In genomic region chr5:52565813-52566531, GRCm38 (mm10) we compare ENCODE assay signal across 8 mouse cellular contexts. TPM values are rescaled to one million over a fixed set of nuclear protein-coding genes. Genes with fewer than 3 reads are reported as not detected.
DNase-seq lines count a peak whose midpoint lies in the region; ATAC-seq and TF ChIP-seq lines count a peak whose summit lies in the region.

TSS of gene Lgi2 (minus strand) at chr5:52566462.

- no peak within 1 kb of the TSS for H3K27ac ChIP-seq in kidney, embryonic 15.5 days
- no peak within 1 kb of the TSS for H3K27ac ChIP-seq in forebrain, embryonic 16.5 days (ENCODE audit: low read length)
- no peak within 1 kb of the TSS for H3K27ac ChIP-seq in intestine, postnatal 0 days (ENCODE audit: low read depth, low read length)
- no peak within 1 kb of the TSS for H3K27ac ChIP-seq in liver, embryonic 12.5 days

- peaks cover 4% of the 10 kb centered on the region; the same call in 1 of the 2 replicates for H3K9me3 ChIP-seq in kidney, embryonic 15.5 days (replicated peaks)
- H3K9me3 ChIP-seq in forebrain, embryonic 16.5 days (ENCODE audit: control insufficient read depth, low read length) = 0 out of 2 replicates have a peak, but pooled peaks cover 6% of the 10 kb centered on the region
- H3K9me3 ChIP-seq in intestine, postnatal 0 days (ENCODE audit: control insufficient read depth) = no peaks in the 10 kb centered on the region
- no peaks in the 10 kb centered on the region for H3K9me3 ChIP-seq in liver, embryonic 12.5 days (replicated peaks)

- TF ChIP-seq CTCF in intestine, postnatal 0 days (IDR thresholded peaks at IDR 0.05; ENCODE audit: low read depth) = no peak

- WGBS in kidney, embryonic 15.5 days = under 1% methylated on average over 63 of the region's 83 CpGs
- under 1% methylated on average over 52 of the region's 83 CpGs for WGBS in forebrain, embryonic 16.5 days
- WGBS in intestine, postnatal 0 days = 1% methylated on average over 61 of the region's 83 CpGs
- 2% methylated on average over 82 of the region's 83 CpGs for WGBS in liver, embryonic 12.5 days (ENCODE audit: insufficient replicate concordance)

- H3K4me2 ChIP-seq in kidney, embryonic 15.5 days = peak within 1 kb of the TSS; percentile 98
- peak within 1 kb of the TSS; percentile 89 for H3K4me2 ChIP-seq in forebrain, embryonic 16.5 days (ENCODE audit: low read length)
- peak within 1 kb of the TSS; percentile 93 for H3K4me2 ChIP-seq in intestine, postnatal 0 days (replicated peaks; ENCODE audit: low read depth)
- H3K4me2 ChIP-seq in liver, embryonic 12.5 days = peak within 1 kb of the TSS; percentile 69

- H3K4me1 ChIP-seq in kidney, embryonic 15.5 days = peaks cover 22% of the 10 kb centered on the region
- peaks cover 8% of the 10 kb centered on the region for H3K4me1 ChIP-seq in forebrain, embryonic 16.5 days (replicated peaks; ENCODE audit: control insufficient read depth, insufficient read depth, low read length)
- no peaks in the 10 kb centered on the region for H3K4me1 ChIP-seq in intestine, postnatal 0 days (replicated peaks; ENCODE audit: control insufficient read depth, insufficient read depth, low read length)
- no peaks in the 10 kb centered on the region for H3K4me1 ChIP-seq in liver, embryonic 12.5 days

- H3K4me3 ChIP-seq in kidney, embryonic 15.5 days (replicated peaks) = peak within 1 kb of the TSS; percentile 67
- H3K4me3 ChIP-seq in forebrain, embryonic 16.5 days (replicated peaks; ENCODE audit: low read length) = peak within 1 kb of the TSS; percentile 61
- H3K4me3 ChIP-seq in intestine, postnatal 0 days (ENCODE audit: low read depth, low read length) = peak within 1 kb of the TSS; percentile 57
- peak within 1 kb of the TSS; percentile 52 for H3K4me3 ChIP-seq in liver, embryonic 12.5 days

- DNase-seq in kidney, adult 9 months = no peak
- DNase-seq in cerebellum, adult 18-20 months = peak; percentile 41 to 66
- peak; percentile 49 for DNase-seq in ovary, postnatal 36 days (ENCODE audit: low spot score)
- no peak for DNase-seq in T-cell, adult 2 months (ENCODE audit: low spot score)

- ATAC-seq in kidney, embryonic 15.5 days (replicated peaks; ENCODE audit: low FRiP score) = peak; percentile 80
- peak; percentile 75 for ATAC-seq in forebrain, embryonic 16.5 days
- peak; percentile 28; the same call in 1 of the 2 replicates for ATAC-seq in intestine, postnatal 0 days
- peak; percentile 47; the same call in 1 of the 2 replicates for ATAC-seq in liver, embryonic 12.5 days

- H3K9ac ChIP-seq in kidney, embryonic 15.5 days = peak within 1 kb of the TSS; percentile 59
- H3K9ac ChIP-seq in forebrain, embryonic 16.5 days (replicated peaks; ENCODE audit: low read depth, low read length) = peak within 1 kb of the TSS; percentile 65
- peak within 1 kb of the TSS; percentile 34 for H3K9ac ChIP-seq in intestine, postnatal 0 days (ENCODE audit: low read depth, low read length)
- H3K9ac ChIP-seq in liver, embryonic 12.5 days = 0 out of 2 replicates have a peak within 1 kb of the TSS, but pooled peaks have one; percentile 27

- no peaks in the 10 kb centered on the region for H3K36me3 ChIP-seq in kidney, embryonic 15.5 days
- no peaks in the 10 kb centered on the region for H3K36me3 ChIP-seq in forebrain, embryonic 16.5 days (ENCODE audit: control insufficient read depth, insufficient read depth)
- H3K36me3 ChIP-seq in intestine, postnatal 0 days (ENCODE audit: control insufficient read depth, insufficient read depth) = no peaks in the 10 kb centered on the region
- H3K36me3 ChIP-seq in liver, embryonic 12.5 days = no peaks in the 10 kb centered on the region

- H3K27me3 ChIP-seq in kidney, embryonic 15.5 days = peaks cover 24% of the 10 kb centered on the region
- no peaks in the 10 kb centered on the region for H3K27me3 ChIP-seq in forebrain, embryonic 16.5 days (replicated peaks; ENCODE audit: control insufficient read depth, insufficient read depth, low read length)
- H3K27me3 ChIP-seq in intestine, postnatal 0 days (replicated peaks; ENCODE audit: control insufficient read depth, insufficient read depth, low read length) = peaks cover 17% of the 10 kb centered on the region; the same call in 1 of the 2 replicates
- H3K27me3 ChIP-seq in liver, embryonic 12.5 days (replicated peaks) = peaks cover 57% of the 10 kb centered on the region

RNA-seq across cellular contexts. Expression of gene Lgi2, which starts in this region (rescaled TPM):
- polyA plus RNA-seq in kidney, embryonic 15.5 days (2015; fragmentation: Nextera tagmentation; extraction: Ambion mirVana) = 3.5 and 4.6 TPM in 2 replicates
- polyA plus RNA-seq in forebrain, embryonic 16.5 days (2015; fragmentation: Nextera tagmentation; extraction: Ambion mirVana) = 2.0 and 2.7 TPM in 2 replicates
- 1.8 and 2.0 TPM in 2 replicates for polyA plus RNA-seq in intestine, postnatal 0 days (2015; fragmentation: Nextera tagmentation; extraction: Ambion mirVana)
- polyA plus RNA-seq in liver, embryonic 12.5 days (2016; fragmentation: Nextera tagmentation; extraction: Ambion mirVana) = 0.50 and 0.77 TPM in 2 replicates

Comparison
In these comparisons a context has a peak if more than half of its experiments do, and no peak if none do; other contexts are left out.
1. Peak in ATAC-seq, H3K4me3 ChIP-seq, H3K9ac ChIP-seq and H3K4me2 ChIP-seq in liver, embryonic 12.5 days; RNA of the gene not detected or under 1 TPM.
2. ATAC-seq: peak in every context shown above with its lines; median percentile 80 in kidney, embryonic 15.5 days; 75 in forebrain, embryonic 16.5 days; 47 in liver, embryonic 12.5 days; 28 in intestine, postnatal 0 days.
3. DNase-seq: peak in cerebellum, adult 18-20 months (2 of 2) and ovary, postnatal 36 days (single experiment); none in kidney, adult 9 months (single experiment) and T-cell, adult 2 months (single experiment).
4. Peak in every context shown above with its lines, with median percentiles within 50 percentile points of each other: H3K4me2 ChIP-seq, H3K4me3 ChIP-seq and H3K9ac ChIP-seq.